Mouse (Mus musculus): Measurements from ENCODE around the gene Sec13. TPM values are rescaled to one million over a fixed set of nuclear protein-coding genes. Genes with fewer than 3 reads are reported as not detected.

The Sec13 gene
- 10 to 100 TPM; 68.4 to 69.3 TPM for total RNA-seq (2021)

DNA sequence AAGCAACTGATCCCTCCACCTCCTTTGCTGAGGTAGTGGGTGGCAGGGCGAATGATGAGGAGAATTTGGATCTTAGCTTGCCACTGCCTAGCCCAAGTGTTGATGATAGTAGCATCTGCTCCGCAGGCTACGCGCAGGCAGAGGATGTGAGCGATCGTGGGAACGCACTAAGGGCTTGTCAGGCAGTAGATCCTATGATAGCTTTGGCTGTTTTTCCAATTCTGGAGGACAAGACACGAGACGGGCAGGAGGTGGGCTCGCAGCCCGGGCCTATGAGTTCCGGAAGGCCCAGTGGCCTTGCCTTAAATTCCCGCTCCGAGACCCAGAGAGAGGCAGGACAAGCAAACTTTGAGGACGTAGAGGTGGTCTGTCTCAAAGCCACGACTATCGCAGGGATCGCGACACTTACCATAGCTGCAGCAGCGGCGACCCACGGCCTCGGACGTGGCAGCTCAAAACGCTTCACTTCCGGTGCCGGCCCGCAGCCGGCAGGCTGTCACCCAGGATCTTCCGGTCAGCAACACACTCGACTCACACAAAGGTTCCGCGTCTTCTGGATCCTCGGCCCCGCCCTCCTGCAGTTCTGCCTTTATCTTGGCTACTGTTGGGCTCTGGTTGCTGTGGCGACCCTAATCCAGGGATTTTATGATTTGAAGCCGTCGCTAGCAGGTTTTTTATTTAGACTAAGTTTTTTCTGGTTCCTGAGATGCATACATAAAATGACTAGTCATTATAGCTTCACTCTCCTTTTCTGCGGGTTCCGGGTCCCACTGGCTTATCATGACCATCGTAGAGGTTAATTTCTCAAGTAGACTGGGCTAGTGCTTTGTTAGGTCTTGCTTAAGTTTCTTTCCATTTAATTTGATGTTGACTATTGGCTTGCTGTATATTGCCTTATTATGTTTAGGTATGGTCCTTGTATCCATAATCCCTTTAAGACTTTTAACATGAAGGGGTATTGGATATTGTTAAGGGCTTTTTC, at the start of gene Sec13:
Gene Sec13 (minus strand): TSS at position 508 of the 982 bp plus-strand sequence.
- intact Hi-C loops (cut with DNase I): no loop called here
- peak; percentile 88 to 89 for DNase-seq

DNA sequence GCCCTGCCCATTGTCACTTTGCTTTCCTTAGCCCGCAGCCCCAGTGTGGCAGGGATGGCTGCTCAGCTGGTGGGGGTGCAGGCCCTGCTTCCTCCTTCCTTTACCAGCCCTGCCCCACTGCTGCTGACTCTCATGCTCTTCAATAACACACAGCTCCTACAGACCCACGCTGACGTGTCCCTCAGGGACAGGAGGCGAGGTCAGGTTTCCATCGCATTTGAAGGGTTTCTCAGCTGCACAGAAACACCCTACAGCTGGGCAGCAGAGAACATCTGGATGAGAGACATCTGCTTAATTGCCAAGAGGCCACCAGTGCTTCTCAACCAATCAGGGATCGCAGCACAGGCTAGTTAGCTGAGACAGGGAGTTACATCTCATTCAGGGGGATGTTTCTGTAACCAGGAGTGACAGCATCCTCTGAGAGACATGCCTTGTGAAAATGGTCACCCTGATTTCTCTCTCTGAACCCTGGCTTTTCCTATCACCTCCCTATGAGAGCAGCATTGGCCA, 47.0 kb upstream of the Sec13 start:
- DNase-seq: no peak
- intact Hi-C loops (cut with DNase I): no loop called here

DNA sequence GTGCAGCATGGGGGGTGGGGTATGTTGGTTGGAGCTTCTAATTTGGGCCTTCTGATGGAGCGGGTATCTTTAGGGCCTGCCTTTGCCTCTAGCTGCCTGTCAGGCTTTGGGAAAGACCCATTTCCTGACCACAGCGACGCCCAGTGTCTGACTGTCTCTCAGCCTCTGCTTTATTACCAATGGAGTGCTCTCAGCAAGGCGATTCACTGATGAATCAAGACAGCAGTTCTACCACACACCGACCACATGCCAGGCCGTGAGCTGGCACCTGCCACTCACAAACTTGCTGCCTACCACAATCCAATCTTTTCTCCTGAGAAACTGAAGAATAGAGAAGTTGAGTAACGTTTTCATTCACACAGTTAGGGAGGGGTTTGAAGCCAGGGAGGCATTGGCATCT, 45.1 kb upstream of the Sec13 start:
- intact Hi-C loops (cut with DNase I): no loop called here
- DNase-seq: no peak

DNA sequence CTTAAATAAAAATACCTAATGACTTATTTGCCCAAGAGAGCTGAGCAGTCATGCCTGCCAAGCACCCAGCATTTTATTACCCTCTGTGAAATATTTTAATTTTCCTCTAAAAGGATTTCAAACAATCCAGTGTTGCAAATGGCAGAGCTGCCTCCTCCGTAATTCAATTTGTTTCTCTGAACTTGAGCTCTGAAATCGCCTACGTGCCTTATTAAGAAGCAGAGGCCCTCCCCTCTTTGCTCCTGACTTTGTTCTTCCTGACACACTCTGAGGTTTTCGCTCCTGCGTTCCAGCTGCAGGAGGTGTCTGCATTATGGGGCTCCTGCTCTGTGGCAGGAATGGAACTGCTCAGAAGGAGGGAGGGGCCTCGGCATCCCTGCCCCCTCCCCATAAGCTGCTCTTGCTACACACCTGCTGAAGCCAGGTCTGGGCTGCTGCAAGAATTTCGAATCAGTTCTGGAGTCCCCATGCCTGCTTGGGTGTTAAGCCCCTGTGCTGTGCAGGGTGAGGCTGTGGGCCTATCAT, 37.7 kb upstream of the Sec13 start:
- intact Hi-C loops (cut with DNase I): no loop called here
- DNase-seq: no peak

DNA sequence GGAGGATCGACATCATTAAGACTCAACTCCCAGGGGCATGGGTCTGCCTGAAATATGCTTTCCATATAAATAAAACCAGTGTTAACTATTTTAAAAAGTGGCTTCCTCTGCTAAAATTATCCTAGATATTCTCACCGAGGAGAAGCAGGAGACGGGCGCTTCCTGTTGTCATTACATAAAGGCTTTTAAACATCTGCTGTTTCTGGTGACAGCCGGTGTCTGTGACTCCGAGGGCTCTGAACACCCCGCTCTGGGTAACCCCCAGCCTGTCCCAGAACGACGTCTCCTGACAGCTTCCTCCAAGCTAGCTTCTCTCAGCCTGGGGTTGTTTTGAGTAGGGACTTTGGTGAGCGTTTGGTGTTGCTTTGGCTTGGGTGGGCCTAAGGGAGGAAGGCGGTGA, 28.3 kb upstream of the Sec13 start:
- intact Hi-C loops (cut with DNase I): no loop called here
- no peak for DNase-seq

DNA sequence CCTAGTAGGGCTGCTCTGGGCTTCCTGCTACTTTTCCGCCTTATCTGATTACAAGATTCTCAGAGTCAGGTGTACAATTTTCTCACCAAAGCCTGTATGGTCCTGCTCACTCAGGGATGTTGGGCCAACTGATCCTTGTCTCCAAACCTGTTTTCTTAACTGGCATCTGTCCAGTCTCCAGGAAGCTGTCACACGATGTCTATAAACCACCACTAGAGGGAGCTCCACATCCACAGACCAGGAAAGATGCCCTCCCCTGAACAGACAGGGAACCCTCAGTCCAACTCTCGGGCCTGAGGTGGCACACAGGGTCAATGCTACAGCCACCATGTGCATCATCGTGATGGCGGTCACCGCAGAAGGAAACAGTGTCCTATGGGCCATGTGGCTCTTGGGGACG, 21.1 kb upstream of the Sec13 start:
- DNase-seq: peak; percentile 46 to 47
- intact Hi-C loops (cut with DNase I): loop anchor here (1.0 to 5.0 kb wide), 4 partner anchors 146 to 491 kb away; no protein-coding TSS in a partner anchor

DNA sequence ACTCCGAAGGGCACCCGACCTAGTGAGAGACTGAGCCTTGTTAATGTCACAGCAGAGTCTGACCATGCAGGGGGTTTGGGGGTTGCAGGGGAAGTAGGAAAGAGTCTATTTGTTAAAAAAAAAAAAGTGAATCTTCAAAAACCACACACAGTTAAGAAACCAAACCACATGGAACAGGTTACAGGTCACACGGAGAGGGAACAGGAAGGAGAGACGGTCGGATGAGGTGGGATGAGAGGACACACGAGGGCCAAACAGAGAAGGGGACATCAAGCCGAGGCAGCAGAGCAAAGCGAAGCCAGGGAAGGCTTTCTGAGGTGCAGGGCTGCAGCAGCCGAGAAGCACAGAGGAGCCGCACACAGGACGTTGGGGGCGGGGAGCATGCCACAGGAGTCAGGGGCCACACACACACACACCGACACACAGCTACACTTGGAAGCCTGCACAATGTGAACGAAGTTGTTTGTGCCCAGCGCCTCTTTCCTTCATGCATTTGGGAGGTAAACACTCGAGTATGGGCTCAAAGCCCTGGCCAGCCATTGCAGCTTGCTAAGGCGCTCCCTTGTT, 8.7 kb upstream of the Sec13 start:
- no peak for DNase-seq
- intact Hi-C loops (cut with DNase I): no loop called here

DNA sequence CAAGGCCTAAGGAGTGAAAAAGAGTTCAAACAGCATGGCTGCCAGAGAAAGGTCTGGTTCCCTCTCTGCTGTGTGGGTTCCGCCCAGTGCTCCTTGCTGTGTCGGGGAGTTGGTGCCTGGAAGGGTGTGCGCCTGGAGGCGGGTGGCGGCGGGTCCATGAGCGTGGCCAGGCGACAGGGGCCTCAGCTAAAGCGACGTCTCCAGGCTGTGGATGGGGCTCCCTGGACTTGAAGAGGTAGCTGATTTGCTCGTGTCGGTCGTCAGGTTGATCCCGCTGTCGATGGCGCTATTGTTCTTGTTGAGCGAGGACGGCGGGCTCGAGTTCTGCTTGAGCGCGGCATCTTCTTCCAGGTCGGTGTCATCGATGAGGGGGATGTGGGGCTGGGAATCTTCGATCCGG, 7.8 kb upstream of the Sec13 start:
- DNase-seq: no peak
- intact Hi-C loops (cut with DNase I): no loop called here

DNA sequence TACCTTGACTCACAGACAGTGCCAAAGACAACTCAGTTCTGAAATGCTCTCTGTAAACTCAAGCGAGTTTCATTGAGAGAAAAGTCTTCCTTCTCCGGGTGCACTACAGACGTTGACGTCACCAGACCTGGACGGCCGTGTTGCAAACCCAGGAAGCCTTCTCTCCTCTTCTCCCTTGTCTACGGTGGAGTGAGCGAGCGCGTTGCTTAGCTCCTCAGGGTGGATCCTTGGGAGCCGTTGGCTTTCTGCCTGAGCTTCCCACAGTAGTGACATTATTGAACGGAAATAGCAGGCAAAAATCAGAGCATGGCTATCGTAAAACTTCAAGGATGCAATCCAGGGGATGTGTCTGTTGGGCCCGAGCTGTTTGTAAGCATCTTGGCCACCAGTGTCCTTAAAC, 6.7 kb upstream of the Sec13 start:
- intact Hi-C loops (cut with DNase I): no loop called here
- DNase-seq: no peak

DNA sequence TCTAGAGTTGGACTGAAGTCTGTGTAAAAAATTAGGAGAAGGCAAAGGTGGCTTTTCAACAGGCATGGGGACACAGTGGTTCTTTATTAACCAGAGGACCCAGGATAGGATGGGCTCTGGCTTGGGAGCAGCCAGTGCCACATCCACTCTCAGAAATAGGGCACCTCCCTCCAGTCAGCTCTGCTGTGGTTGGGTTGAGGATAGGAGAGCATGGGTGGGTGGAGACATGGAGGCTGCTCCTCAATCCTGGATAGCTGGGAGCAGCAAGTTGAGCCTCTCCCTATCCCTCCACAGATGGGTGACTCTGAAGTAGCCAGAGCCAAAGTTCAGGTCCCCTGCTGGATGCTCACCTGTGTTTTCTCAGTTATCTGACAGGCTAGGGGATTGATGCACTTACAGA, 4.6 kb upstream of the Sec13 start:
- intact Hi-C loops (cut with DNase I): no loop called here
- no peak for DNase-seq

DNA sequence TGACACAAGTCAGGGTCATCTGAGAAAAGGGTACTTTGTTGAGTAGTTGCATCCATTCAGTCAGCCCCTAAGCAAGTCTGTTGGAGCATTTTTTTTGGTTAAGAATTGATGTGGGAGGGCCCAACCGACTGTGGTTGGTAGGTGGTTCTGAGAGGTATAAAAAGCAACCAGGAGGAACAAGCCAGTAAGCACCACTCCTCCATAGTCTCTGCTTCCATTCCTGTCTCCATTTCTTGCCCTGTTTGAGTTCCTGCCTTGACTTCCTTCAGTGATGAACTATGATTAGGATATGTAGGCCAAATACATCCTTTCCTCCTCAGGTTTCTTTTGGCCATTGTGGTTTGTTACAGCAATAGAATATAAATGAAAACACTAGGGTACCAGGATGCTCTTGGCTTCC, 2.6 kb upstream of the Sec13 start:
- intact Hi-C loops (cut with DNase I): no loop called here

DNA sequence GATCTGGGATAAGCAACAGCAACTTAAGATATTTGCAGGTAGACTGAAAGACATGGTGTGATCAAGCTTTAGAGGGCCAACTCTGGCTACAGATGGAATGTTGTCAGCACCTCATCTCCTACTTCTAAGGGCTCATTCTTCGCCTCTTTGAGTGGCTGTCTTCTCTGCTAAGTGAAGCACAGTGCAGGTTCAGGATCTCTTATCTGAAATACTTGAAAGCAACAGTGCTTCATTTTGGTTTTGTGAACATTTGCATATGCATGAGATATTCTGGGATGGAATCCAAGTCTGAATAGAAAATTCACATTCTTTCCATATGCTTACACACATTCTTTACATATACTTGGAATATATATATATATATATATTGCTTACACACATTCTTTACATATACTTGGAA, 1.8 kb upstream of the Sec13 start:
- no peak for DNase-seq
- intact Hi-C loops (cut with DNase I): no loop called here

More for the DNA sequence above, 2.6 kb upstream of the Sec13 start:
- no peak for DNase-seq

DNA sequence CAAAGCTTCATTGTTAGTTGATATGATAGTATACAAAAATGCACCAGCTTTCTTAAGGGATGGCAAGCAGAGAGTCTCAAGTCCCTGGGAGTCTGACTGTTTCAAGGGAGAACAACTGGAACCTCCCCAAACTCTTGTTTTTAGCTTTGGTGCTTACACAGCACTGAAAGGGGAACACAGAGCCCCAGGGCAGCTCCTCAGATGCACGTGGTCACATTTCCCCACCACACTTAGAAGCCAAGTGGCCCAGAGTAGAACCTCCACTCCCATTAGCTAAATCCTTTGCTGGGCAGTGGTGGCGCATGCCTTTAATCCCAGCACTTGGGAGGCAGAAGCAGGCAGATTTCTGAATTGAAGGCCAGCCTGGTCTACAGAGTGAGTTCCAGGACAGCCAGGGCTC, 882 bp upstream of the Sec13 start:
- intact Hi-C loops (cut with DNase I): no loop called here
- DNase-seq: no peak

DNA sequence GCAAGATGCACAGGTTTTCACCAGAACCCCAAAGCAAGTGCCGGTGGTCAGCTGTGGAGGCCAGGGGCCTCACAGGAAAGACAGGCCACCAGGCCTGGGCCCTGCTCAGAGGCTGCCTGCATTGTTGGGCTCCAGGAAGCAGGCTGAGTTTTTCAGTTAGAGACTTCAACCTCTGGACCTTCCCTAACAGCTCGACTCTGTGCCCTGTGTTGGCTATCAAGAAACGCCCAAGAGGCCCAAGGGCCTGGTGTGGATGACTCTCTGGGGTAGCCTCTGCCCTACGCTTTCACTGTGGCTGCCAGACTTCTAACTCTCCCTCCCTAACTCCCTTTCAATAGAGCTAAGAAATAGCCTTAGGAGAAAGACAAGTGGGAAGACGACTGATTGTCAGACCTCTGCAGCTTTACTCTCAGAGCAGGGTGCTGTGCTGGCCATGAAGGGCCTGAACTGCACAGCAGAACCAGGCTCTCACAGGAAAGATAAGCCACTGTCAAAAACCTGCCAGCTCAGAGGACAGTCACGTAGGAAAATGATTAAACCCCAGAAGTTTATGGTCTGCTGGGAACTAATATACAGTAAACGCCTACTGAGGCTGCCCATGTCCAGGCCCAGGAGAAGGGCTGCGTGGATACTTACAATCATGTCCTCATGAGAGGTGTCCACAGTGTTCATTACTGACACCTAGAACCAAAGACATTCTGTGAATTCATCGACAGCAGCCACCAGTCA, 3.1 kb downstream of the Sec13 start:
- intact Hi-C loops (cut with DNase I): loop anchor here (2.0 kb wide), 1 partner anchor 39 kb away; no protein-coding TSS in a partner anchor
- DNase-seq: no peak

DNA sequence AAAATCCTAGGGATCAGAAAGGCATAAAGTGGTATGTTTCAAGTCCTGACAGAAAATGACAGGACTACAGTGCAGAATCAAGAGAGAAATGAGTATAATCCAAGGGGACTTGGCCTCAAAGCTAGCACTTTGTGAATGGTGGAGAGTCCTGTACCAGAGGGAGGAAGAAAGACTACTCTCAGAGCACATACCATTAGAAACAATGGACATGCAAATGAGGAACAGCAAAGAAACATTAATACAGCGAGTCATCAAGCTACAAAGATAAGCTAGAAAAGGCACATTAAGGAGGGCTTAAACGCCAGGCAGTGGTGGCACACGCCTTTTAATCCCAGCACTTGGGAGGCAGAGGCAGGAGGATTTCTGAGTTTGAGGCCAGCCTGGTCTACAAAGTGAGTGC, 9.2 kb downstream of the Sec13 start:
- no peak for DNase-seq
- intact Hi-C loops (cut with DNase I): no loop called here

DNA sequence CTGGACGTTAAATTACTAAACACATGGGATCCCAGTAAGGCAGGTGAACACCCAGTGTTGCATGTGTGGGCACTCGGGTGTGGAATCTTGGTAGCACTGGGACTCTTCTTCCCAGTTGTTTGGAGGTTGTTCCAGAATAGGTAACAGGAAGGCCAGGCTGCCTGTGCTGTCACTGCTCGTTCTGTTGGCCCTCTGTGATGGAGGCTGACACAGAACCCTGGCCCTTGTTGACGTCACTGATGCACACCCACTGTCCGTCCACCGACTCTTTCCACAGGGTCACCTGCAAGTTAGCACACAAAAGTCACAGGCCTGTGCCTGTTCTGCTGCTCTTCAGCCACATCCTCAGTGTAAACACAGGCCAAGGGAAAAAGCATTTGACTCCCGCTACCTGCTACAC, 12.4 kb downstream of the Sec13 start:
- no peak for DNase-seq
- intact Hi-C loops (cut with DNase I): no loop called here

DNA sequence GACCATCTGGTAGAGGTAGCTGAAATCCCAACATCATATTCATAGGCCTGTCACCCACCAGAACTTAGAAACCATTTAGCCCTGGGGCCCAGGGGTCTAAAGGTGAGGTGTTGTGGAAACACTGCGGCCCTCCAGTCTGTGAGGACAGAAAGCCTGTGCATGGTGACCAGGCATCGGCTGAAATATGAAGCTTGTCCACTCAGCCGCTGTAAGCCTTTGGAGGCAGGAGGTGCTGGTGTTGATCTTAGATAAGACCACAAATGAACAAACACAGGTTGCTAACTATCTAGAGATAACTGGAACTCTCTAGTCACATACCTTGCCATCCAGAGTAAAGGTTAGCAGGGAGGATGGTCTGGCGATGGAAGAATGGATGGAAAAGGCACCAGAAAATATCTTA, 19.5 kb downstream of the Sec13 start:
- DNase-seq: no peak
- intact Hi-C loops (cut with DNase I): no loop called here

DNA sequence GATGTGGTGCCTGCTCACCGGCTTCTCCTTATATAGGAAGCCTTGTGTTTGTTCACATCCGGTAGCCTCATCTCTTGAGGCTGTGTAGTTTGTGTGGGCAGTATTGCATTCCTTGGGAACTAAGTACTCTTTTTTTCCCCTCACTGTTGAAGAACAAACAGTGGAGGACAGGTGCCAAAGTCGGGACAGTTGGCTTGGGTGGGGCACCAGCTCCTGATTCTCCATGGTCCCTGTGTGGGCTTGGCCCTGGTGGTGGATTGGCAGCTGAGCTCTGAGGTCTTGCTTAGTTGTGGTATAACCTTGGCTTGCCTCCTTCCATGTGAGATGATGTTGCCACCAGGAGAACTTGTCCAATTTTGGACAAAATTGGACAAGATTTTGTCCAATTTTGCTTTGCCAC, 20.7 kb downstream of the Sec13 start, which contains the start of gene Ghrl:
Gene Ghrl (minus strand): TSS at position 3 of the 400 bp plus-strand sequence.
- intact Hi-C loops (cut with DNase I): no loop called here
- no peak for DNase-seq

DNA sequence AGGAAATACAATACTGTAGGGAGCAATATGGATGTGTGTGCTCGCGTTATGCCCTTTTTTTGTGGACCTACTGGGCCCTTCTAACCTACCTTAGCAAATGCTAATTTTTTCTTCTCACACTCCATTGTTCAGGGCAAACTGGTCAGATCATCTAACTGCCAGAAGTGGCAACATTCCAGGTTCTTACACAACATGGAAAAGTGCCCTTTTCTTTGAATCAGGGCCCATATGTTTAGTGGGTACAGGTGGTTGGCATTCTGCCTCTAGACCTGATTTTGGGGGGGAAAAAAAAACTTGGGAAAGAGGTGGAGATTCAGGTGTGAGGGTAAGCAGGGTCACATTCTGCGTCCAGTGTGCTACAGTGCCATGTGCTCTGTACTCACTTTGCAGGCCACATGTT, 23.0 kb downstream of the Sec13 start:
- DNase-seq: no peak
- intact Hi-C loops (cut with DNase I): no loop called here

DNA sequence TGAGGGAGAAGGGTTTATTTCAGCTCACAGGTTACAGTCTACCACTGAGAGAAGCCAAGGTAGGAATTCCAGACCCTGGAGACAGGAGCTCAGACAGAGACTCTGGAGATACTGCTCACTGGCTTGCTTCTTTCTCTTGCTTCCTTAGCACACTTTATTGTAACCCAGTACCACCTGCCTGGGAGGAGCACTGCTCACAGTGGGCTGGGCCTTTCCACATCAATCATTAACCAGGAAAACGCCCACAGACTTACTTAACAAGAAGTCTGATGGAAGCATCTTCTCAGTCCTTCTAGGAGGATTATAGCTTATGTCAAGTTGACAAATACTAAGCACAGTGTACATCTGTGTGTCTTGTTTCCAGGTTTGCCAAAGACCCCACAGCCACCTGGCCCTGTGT, 25.7 kb downstream of the Sec13 start:
- intact Hi-C loops (cut with DNase I): no loop called here
- DNase-seq: no peak

DNA sequence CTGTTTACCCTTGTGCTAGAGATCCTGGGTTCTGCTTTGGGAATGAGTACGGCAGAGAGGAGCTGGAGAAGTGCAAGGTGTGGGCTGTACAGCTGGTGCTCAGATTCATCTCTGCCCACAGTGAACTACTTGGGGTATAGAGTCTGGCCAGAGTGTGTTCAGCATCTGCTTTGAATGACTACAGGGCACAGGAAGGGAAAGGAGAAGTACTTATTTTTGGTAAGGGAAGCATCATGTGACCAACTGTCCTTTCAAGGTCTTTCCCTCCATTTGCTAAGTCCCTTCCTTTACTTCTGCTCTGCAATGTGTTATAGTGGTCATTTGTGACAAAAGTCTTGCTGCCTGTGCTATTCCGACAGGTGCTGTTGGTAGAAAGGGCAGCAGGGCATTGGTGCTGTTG, 26.3 kb downstream of the Sec13 start:
- intact Hi-C loops (cut with DNase I): no loop called here
- no peak for DNase-seq
